Mouse (Mus musculus) testis, adult 2 months (tissue): ENCODE measurements around the gene Ttll9.

Experiments
- CTCF ChIP-seq: fragments of 200-500 bp; IDR thresholded peaks from 2 replicates; pipeline ENCODE4 v1.5.1; 2012; ENCODE audit warnings: low read depth, mild to moderate bottlenecking, inconsistent platforms, low read length, moderate library complexity; ENCODE audit not compliant: control insufficient read depth, insufficient read depth, insufficient replicate concordance
- POLR2A ChIP-seq: fragments of 200-500 bp; IDR thresholded peaks from 2 replicates; pipeline ENCODE4 v1.6.1; 2012; ENCODE audit warnings: low read depth, mild to moderate bottlenecking, inconsistent platforms, low read length, moderate library complexity; ENCODE audit not compliant: control insufficient read depth

- TF ChIP-seq CTCF (no peak), POLR2A (no peak)
These were observed 11.0 kb upstream of the Ttll9 start, which contains the start of gene Dusp15 for GRCm38 (mm10) chr2:152951065-152951849.
